ENCODE assay signal across 10 mouse cellular contexts in genomic region chr15:8717021-8717571, GRCm38 (mm10). TPM values are rescaled to one million over a fixed set of nuclear protein-coding genes. Genes with fewer than 3 reads are reported as not detected.
DNase-seq lines count a peak whose midpoint lies in the region; ATAC-seq and TF ChIP-seq lines count a peak whose summit lies in the region.
"Had no signal": no experiment of that assay in that cellular context is flagged by ENCODE, and none has a peak within 500 bp of the region (broad histone marks: within the 10 kb centered on the region; RNA-seq: fewer than 3 reads in every experiment).

No protein-coding gene starts in this region.

- peak overlapping the region; percentile 88 for H3K27ac ChIP-seq in layer of hippocampus, adult 2 months
- H3K27ac ChIP-seq in forebrain, embryonic 14.5 days (ENCODE audit: low read depth, low read length) = no peak overlapping the region
- H3K27ac ChIP-seq in midbrain, postnatal 0 days (ENCODE audit: low read depth, low read length) = no peak overlapping the region
- no peak overlapping the region for H3K27ac ChIP-seq in kidney, adult 2 months (ENCODE audit: insufficient read depth, low read depth, low read length)
- H3K27ac ChIP-seq: liver, embryonic 14.5 days had no signal

- H3K9me3 ChIP-seq in forebrain, embryonic 14.5 days (replicated peaks; ENCODE audit: control insufficient read depth, low read length) = no peaks in the 10 kb centered on the region
- no peaks in the 10 kb centered on the region for H3K9me3 ChIP-seq in midbrain, postnatal 0 days (ENCODE audit: low read length)
- H3K9me3 ChIP-seq: G1E had no signal

- TF ChIP-seq POLR2A in kidney, adult 2 months (IDR thresholded peaks at IDR 0.05; ENCODE audit: low read depth, low read length) = no peak

- no peak for TF ChIP-seq CTCF in layer of hippocampus, adult 2 months (conservative IDR thresholded peaks at IDR 0.05)
- TF ChIP-seq CTCF in midbrain, postnatal 0 days (IDR thresholded peaks at IDR 0.05) = no peak
- no peak for TF ChIP-seq CTCF in kidney, adult 2 months (conservative IDR thresholded peaks at IDR 0.05; ENCODE audit: insufficient read depth, insufficient read length, low read depth, low read length)

- peak in 1 of 2 experiments; percentile 43 for DNase-seq in layer of hippocampus, adult 2 months (ENCODE audit: low spot score in 2 of 2)
- DNase-seq in layer of hippocampus, adult 9-11 months = no peak
- DNase-seq in R1 (ENCODE audit: low read depth, low spot score) = peak; percentile 46
- peak; percentile 83 for DNase-seq in forebrain, embryonic 14.5 days (ENCODE audit: low spot score)
- peak; percentile 64 for DNase-seq in midbrain, postnatal 0 days (ENCODE audit: low spot score)
- no peak for DNase-seq in thymus, postnatal 0 days (ENCODE audit: low spot score)
- DNase-seq in adrenal gland, adult 2 months = no peak
- no peak for DNase-seq in kidney, adult 2 months

- H3K4me3 ChIP-seq in layer of hippocampus, adult 2 months = peak overlapping the region; percentile 2; the same call in 1 of the 2 replicates
- H3K4me3 ChIP-seq in forebrain, embryonic 14.5 days (ENCODE audit: low read depth, low read length) = no peak overlapping the region
- H3K4me3 ChIP-seq in midbrain, postnatal 0 days (ENCODE audit: low read depth, low read length) = no peak overlapping the region
- no peak overlapping the region for H3K4me3 ChIP-seq in kidney, adult 2 months (ENCODE audit: insufficient read depth, low read depth, low read length)

- no peaks in the 10 kb centered on the region for H3K36me3 ChIP-seq in forebrain, embryonic 14.5 days (ENCODE audit: control insufficient read depth, insufficient read depth, low read length)
- H3K36me3 ChIP-seq in midbrain, postnatal 0 days (ENCODE audit: insufficient read depth, low read length) = no peaks in the 10 kb centered on the region
- no peaks in the 10 kb centered on the region for H3K36me3 ChIP-seq in kidney, adult 2 months (ENCODE audit: control insufficient read depth, insufficient read depth, low read length)
- H3K36me3 ChIP-seq: G1E had no signal

- WGBS in forebrain, embryonic 14.5 days = 4% methylated on average over 6 of the region's 6 CpGs
- WGBS in midbrain, postnatal 0 days = 25% methylated on average over 6 of the region's 6 CpGs
- 26% methylated on average over 6 of the region's 6 CpGs for WGBS in kidney, adult 2 months

- H3K4me2 ChIP-seq in forebrain, embryonic 14.5 days (ENCODE audit: low read length) = peak overlapping the region; percentile 36
- H3K4me2 ChIP-seq in midbrain, postnatal 0 days (ENCODE audit: low read depth, low read length, poor library complexity, severe bottlenecking) = no peak overlapping the region

- H3K27me3 ChIP-seq in forebrain, embryonic 14.5 days (replicated peaks; ENCODE audit: control insufficient read depth, insufficient read depth, low read length) = no peaks in the 10 kb centered on the region
- H3K27me3 ChIP-seq in midbrain, postnatal 0 days (ENCODE audit: insufficient read depth, low read length) = no peaks in the 10 kb centered on the region
- no peaks in the 10 kb centered on the region for H3K27me3 ChIP-seq in kidney, adult 2 months (replicated peaks; ENCODE audit: control insufficient read depth, insufficient read depth, low read length)

- H3K9ac ChIP-seq in forebrain, embryonic 14.5 days (ENCODE audit: low read length) = no peak overlapping the region
- H3K9ac ChIP-seq in midbrain, postnatal 0 days (replicated peaks; ENCODE audit: low read length, poor library complexity, severe bottlenecking) = no peak overlapping the region
- H3K9ac ChIP-seq: liver, embryonic 14.5 days had no signal

- peak; percentile 84 for ATAC-seq in forebrain, embryonic 14.5 days
- no peak; the same call in 1 of the 2 replicates for ATAC-seq in midbrain, postnatal 0 days (ENCODE audit: low FRiP score)

- H3K4me1 ChIP-seq in forebrain, embryonic 14.5 days (ENCODE audit: control insufficient read depth, insufficient read depth, low read length) = no peaks in the 10 kb centered on the region
- H3K4me1 ChIP-seq in midbrain, postnatal 0 days (ENCODE audit: insufficient read depth, low read length) = no peaks in the 10 kb centered on the region
- no peaks in the 10 kb centered on the region for H3K4me1 ChIP-seq in kidney, adult 2 months (ENCODE audit: control insufficient read depth, insufficient read depth, low read length)

RNA-seq across cellular contexts. Expression of gene Slc1a3, which starts 6.5 kb away (rescaled TPM):
- 100 to 1,000 TPM; 388 to 405 TPM for total RNA-seq in layer of hippocampus, adult 2 months (2021)
- polyA plus RNA-seq in forebrain, embryonic 14.5 days (2014; fragmentation: Nextera tagmentation; extraction: Ambion mirVana) = 102 and 128 TPM in 2 replicates
- total RNA-seq in midbrain, postnatal 0 days (2014; rRNA removed) = 166 and 195 TPM in 2 replicates
- 145 and 147 TPM in 2 replicates for polyA plus RNA-seq in midbrain, postnatal 0 days (2015; fragmentation: Nextera tagmentation; extraction: Ambion mirVana)
- 14.5 and 18.0 TPM in 2 replicates for polyA plus RNA-seq in thymus, postnatal 0 days (2015; fragmentation: Nextera tagmentation; extraction: Ambion mirVana)
- 10 to 100 TPM; 30.1 to 79.0 TPM for total RNA-seq in adrenal gland, adult 2 months (2021)
- polyA plus RNA-seq in adrenal gland, adult 2 months (2012; rRNA removed) = 14.0 and 32.0 TPM in 2 replicates
- 4.2 and 6.4 TPM in 2 replicates for polyA plus RNA-seq in kidney, adult 2 months (2012; rRNA removed)
- polyA plus RNA-seq: G1E had no signal

Comparison
In these comparisons a context has a peak if more than half of its experiments do, and no peak if none do; other contexts are left out.
1. DNase-seq: peak in R1 (single experiment), forebrain, embryonic 14.5 days (single experiment) and midbrain, postnatal 0 days (single experiment); none in layer of hippocampus, adult 9-11 months (single experiment), thymus, postnatal 0 days (single experiment), adrenal gland, adult 2 months (single experiment) and kidney, adult 2 months (single experiment).